Mouse (Mus musculus): ENCODE data around the gene Tnn. TPM values are rescaled to one million over a fixed set of nuclear protein-coding genes. Genes with fewer than 3 reads are reported as not detected.

Tnn gene
- polyA plus RNA-seq (2017; shearing (Covaris generic)) = 0.08 TPM

DNA sequence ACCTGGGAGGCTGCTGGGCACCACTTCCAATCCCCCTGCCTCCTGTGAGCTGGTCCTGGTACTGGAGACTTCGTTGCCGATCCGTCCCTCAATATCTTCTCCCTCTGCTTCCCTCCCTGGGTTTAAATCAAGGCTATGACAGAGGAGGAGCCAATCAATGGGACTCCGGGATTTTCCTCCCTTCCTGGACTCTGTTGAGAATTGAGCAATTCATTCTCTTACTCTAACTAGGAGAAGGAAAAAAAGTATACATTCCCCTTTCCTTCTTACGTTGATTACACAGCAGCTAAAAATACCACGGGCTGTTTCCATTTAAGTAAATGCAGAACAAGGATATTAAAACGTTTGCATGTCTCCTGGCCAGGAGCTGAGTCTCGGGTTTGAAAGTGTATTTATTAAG, at the start of gene Tnn:
Gene Tnn, minus strand, starts transcription at position 101 of the 400 bp plus-strand sequence.

DNA sequence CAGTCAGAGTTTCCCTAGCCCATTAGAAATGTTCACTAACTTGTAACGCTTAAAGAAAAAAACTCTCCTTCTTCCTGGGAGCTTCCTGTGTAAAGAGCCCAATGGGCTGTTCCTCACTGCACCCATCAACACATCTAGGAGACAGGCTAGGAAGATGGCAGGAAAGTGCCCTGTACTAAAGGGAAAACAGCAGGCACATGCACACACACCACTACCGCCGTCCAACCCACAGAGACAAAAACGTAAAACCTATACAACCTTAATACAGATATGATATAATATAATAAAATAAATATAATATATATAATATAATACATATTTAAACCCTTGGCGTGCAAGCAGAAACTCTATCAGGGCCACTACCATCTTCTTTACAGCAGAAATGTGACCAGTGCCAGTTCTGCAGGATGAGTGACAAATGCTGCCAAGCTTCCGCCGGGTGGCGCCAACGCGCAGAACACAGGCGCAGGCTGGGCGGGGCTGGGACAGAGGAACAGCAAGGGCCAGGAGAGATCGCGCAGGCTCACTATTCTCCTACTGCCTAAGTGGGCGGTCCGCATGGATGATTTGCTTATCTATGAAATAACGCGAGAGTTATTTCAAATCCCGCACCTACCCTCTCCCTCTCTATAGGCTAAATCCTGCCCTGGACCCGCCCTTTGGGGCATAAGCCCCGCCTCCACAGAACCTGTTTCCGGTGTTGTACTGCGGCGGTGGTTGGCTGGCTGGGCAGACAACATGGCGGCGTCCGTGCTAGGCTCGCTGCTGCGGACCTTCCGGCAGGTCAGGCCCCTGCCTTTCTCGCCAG, 41.4 kb upstream of the Tnn start, which contains the start of gene Mrps14:
Gene Mrps14, plus strand, starts transcription at position 687 of the 808 bp plus-strand sequence.

DNA sequence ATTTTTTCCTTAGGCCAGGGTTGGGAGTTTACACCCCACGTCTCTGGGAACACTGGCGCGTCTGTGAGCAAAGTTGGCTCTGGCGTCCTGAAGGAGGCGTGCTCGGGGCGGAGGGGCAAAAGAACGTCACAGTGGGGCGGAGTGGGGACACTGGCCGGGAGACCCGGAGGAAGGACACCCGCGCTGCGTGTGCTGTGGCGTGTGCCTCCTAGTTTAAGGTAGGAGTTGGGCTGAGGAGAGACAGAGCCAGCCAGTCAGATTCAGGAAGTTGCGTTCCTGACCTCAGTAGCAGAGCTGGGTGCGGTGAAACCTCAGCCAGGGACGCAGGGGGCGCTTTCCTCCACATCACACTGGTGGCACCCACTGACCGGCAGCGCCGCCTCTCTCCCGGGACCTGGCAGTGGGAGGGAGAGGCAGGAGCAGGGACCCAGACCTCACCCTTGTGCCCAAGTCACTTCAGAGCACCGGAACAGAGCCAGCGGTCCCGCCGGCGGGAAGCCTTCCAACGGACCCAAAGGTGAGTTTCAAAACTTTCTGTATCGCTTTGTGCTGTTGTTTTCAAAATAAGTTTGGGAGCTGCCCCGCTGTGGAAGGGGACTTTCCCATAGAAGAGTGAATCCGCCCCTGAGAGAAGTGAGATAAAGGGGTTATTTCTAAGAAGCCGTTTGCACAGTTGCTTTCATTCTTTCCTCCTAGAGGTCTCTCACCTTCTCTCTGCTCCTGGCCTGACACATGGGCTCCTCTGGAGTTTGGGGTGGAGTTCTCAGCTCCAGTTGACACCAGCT, 109.0 kb downstream of the Tnn start, which contains the start of gene 4930523C07Rik:
Gene 4930523C07Rik, plus strand, starts transcription at position 146 of the 785 bp plus-strand sequence.

Other genes starting within 250 kb of the Tnn start
- 333 TPM for gene 4930523C07Rik, start 109.2 kb downstream of the Tnn start, polyA plus RNA-seq (2017; shearing (Covaris generic))
- gene Mrps14, start 41.6 kb upstream of the Tnn start, polyA plus RNA-seq (2017; shearing (Covaris generic)) = 183 TPM
- 105 TPM for gene Cacybp, start 59.3 kb upstream of the Tnn start, polyA plus RNA-seq (2017; shearing (Covaris generic))

All from CD4-positive, CD25-positive, alpha-beta regulatory T cell (primary cell).